Mouse (Mus musculus): ENCODE measurements around the gene Nppc.

GRCm38 (mm10) chr1:86629936-86630335 lies 40.4 kb downstream of the Nppc start:
- no peak for TF ChIP-seq CTCF (IDR thresholded peaks at IDR 0.05; ENCODE audit: low read depth)
- TF ChIP-seq EP300 (IDR thresholded peaks at IDR 0.05; ENCODE audit: low read depth): no peak
